Comparison of ENCODE assay signal across 8 mouse cellular contexts in the genomic region with DNA sequence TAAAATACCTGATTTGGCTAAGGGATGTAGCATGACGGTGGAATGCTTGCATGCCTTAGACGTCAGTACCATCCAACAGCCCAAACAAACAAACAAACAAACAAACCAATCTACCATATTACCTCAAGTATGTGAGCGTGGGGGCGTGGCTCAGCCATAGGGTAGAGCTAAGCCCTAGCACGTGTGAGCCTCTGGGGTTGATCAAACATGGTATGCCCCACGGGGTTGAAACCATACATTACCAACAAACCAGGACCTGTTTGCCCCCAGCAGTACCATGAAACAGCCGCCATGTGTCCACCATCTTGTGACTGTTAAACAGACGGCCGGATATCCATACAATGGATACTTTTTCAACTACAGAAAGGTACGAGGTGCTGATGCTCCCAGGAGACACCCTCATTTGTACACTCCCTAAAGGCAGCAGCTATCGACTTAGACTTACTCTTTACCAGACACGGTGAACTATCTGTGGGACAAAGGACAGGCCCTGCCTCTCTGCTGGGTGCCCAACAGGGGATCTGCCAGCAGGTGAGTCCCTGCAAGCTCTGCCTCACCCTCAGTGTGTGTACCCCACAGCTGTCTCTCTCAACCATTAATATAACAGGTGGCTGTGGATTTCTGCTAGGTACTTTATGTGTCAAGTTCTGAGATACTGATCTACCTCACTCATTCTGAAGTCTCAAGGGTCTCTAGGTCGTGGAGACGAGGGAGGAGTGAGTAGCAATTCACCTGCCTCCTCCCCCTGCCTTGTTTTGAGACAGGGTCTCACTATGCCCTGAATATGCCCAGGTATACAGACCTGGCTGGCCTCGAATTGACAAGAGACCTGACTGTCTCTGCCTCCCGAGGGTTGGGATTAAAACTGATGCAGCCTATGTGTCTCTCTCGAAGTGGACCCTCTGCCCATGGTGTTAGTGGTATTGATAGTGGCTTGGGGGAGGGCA. TPM values are rescaled to one million over a fixed set of nuclear protein-coding genes. Genes with fewer than 3 reads are reported as not detected.
DNase-seq lines count a peak whose midpoint lies in the region; ATAC-seq lines count a peak whose summit lies in the region.

No protein-coding gene starts in this region.

- WGBS in heart, embryonic 10.5 days: 87% methylated on average over 17 of the region's 17 CpGs
- 87% methylated on average over 17 of the region's 17 CpGs for WGBS in heart, embryonic 12.5 days
- 74% methylated on average over 17 of the region's 17 CpGs for WGBS in liver, embryonic 13.5 days (ENCODE audit: insufficient replicate concordance)

- no peak for ATAC-seq in heart, embryonic 12.5 days (ENCODE audit: insufficient number of reproducible peaks, low FRiP score)
- ATAC-seq in liver, embryonic 13.5 days (ENCODE audit: low read depth): no peak

- H3K9me3 ChIP-seq in heart, embryonic 10.5 days: peaks cover 6% of the 10 kb centered on the region; the same call in 1 of the 2 replicates
- peaks cover 7% of the 10 kb centered on the region for H3K9me3 ChIP-seq in heart, embryonic 12.5 days (replicated peaks)
- H3K9me3 ChIP-seq in liver, embryonic 13.5 days (replicated peaks): 0 out of 2 replicates have a peak, but pooled peaks cover 2% of the 10 kb centered on the region

- no peak overlapping the region for H3K9ac ChIP-seq in heart, embryonic 12.5 days
- 0 out of 2 replicates have a peak overlapping the region, but pooled peaks have one; percentile 67 for H3K9ac ChIP-seq in liver, embryonic 13.5 days

- intact Hi-C loops in left cerebral cortex, postnatal 25 days (cut with DNase I): no loop called here

- H3K27me3 ChIP-seq in heart, embryonic 10.5 days (ENCODE audit: insufficient read depth, poor library complexity, severe bottlenecking): no peaks in the 10 kb centered on the region
- no peaks in the 10 kb centered on the region for H3K27me3 ChIP-seq in heart, embryonic 12.5 days (replicated peaks)
- no peaks in the 10 kb centered on the region for H3K27me3 ChIP-seq in liver, embryonic 13.5 days

- peak overlapping the region; percentile 73; the same call in 1 of the 2 replicates for H3K27ac ChIP-seq in heart, embryonic 10.5 days
- no peak overlapping the region for H3K27ac ChIP-seq in heart, embryonic 12.5 days (ENCODE audit: poor library complexity, severe bottlenecking)
- H3K27ac ChIP-seq in liver, embryonic 13.5 days: peak overlapping the region; percentile 94

- H3K4me3 ChIP-seq in heart, embryonic 10.5 days: no peak overlapping the region
- no peak overlapping the region for H3K4me3 ChIP-seq in heart, embryonic 12.5 days
- H3K4me3 ChIP-seq in liver, embryonic 13.5 days (replicated peaks): no peak overlapping the region

- peaks cover 7% of the 10 kb centered on the region; the same call in 1 of the 2 replicates for H3K36me3 ChIP-seq in heart, embryonic 10.5 days
- H3K36me3 ChIP-seq in heart, embryonic 12.5 days: no peaks in the 10 kb centered on the region
- H3K36me3 ChIP-seq in liver, embryonic 13.5 days: no peaks in the 10 kb centered on the region

- no peak overlapping the region for H3K4me2 ChIP-seq in heart, embryonic 12.5 days
- H3K4me2 ChIP-seq in liver, embryonic 13.5 days: no peak overlapping the region

- DNase-seq in heart, embryonic 10.5 days (ENCODE audit: low spot score): no peak
- peak; percentile 3 to 20 for DNase-seq in spleen, postnatal 36 days (ENCODE audit: low spot score in 2 of 2)
- no peak for DNase-seq in spleen, postnatal 14 days (ENCODE audit: low spot score in 2 of 2)
- DNase-seq in liver, embryonic 13.5 days: no peak
- DNase-seq in urinary bladder, postnatal 4 days (ENCODE audit: low spot score in 2 of 2): peak; percentile 14 to 54
- DNase-seq in left cerebral cortex, postnatal 25 days (ENCODE audit: low spot score in 2 of 2): no peak
- no peak for DNase-seq in natural killer cell, adult 2 months (ENCODE audit: low spot score in 2 of 2)

- peaks cover 50% of the 10 kb centered on the region for H3K4me1 ChIP-seq in heart, embryonic 10.5 days
- H3K4me1 ChIP-seq in heart, embryonic 12.5 days (replicated peaks): peaks cover 41% of the 10 kb centered on the region
- peaks cover 76% of the 10 kb centered on the region for H3K4me1 ChIP-seq in liver, embryonic 13.5 days (replicated peaks)

RNA-seq across cellular contexts. Expression of a gene that starts 8.4 kb away (rescaled TPM):
- polyA plus RNA-seq in heart, embryonic 10.5 days (2016; fragmentation: Nextera tagmentation; extraction: Ambion mirVana): 5.2 and 10.4 TPM in 2 replicates
- 10.3 and 10.5 TPM in 2 replicates for polyA plus RNA-seq in heart, embryonic 12.5 days (2016; fragmentation: Nextera tagmentation; extraction: Ambion mirVana)
- polyA plus RNA-seq in liver, embryonic 13.5 days (2015; fragmentation: Nextera tagmentation; extraction: Ambion mirVana): 8.9 and 10.0 TPM in 2 replicates
- total RNA-seq in left cerebral cortex, postnatal 25 days (2021): 10 to 100 TPM; 22.3 to 23.4 TPM

Comparison
In these comparisons a context has a peak if more than half of its experiments do, and no peak if none do; other contexts are left out.
1. DNase-seq: peak in spleen, postnatal 36 days (2 of 2) and urinary bladder, postnatal 4 days (2 of 2); none in heart, embryonic 10.5 days (single experiment), spleen, postnatal 14 days (0 of 2), liver, embryonic 13.5 days (single experiment), left cerebral cortex, postnatal 25 days (0 of 2) and natural killer cell, adult 2 months (0 of 2).